Comparison of ENCODE assay signal across 8 mouse cellular contexts in the genomic region with DNA sequence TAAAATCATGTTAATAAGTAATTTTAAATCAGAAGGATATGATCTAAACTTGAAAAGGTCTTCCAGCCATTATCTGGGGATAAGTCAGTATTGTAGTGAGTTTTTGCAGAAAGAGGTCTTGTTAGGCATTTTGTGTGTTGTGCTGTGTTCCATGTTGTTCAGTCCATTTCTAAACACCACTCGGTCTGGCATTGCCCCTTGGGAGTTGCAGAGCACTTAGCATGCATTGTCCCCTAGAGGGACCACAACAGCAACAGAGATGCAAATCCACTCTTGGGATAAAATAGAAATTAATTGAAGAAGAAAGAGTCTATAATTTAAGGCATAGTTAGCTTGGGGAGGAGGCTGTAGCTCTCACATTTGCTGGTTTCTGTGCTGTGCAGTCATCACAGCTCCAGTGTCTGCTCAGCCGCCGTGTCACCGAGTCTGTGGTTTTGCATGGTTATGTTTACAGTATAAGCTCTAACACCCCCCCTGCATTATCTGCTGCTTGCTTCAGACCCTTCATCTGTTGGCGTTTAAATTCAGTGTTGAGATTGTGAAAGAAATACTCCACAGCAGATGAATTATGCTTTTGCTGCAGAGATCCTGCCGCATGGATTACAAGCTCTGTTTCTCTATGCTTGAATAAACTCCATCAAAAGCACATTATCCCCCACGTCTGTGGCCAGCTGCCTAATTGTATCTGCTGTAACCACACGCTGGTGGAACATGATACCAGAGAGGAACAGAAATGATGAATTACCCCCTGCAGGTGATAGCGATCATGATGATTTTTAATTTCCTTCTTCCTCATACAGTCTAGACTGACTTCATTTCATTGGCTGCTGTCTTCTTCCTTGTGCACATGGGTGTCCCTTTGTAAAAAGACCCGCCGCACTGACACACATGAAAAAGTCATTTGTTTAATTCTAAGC.
DNase-seq lines count a peak whose midpoint lies in the region.

No protein-coding gene starts in this region.

- intact Hi-C loops in left cerebral cortex, postnatal 4 days (cut with DNase I), result no loop called here

- peak; percentile 38 for DNase-seq in embryo, embryonic 10.5 days (ENCODE audit: low spot score)
- no peak for DNase-seq in embryo, embryonic 10 days (ENCODE audit: low spot score)
- DNase-seq in B cell, adult 2 months, result peak; percentile 30 to 34
- DNase-seq in forelimb bud, embryonic 11.5 days (ENCODE audit: low read depth, low spot score), result peak; percentile 59
- DNase-seq in left cerebral cortex, postnatal 4 days, result peak; percentile 50
- DNase-seq in retina, postnatal 1 day, result peak; percentile 80
- DNase-seq in cerebellum, adult 9-10 months, result no peak
- DNase-seq in adrenal gland, postnatal 14 days, result no peak

Comparison
In these comparisons a context has a peak if more than half of its experiments do, and no peak if none do; other contexts are left out.
1. DNase-seq: peak in embryo, embryonic 10.5 days (single experiment), B cell, adult 2 months (2 of 2), forelimb bud, embryonic 11.5 days (single experiment), left cerebral cortex, postnatal 4 days (single experiment) and retina, postnatal 1 day (single experiment); none in embryo, embryonic 10 days (single experiment), cerebellum, adult 9-10 months (single experiment) and adrenal gland, postnatal 14 days (single experiment).